Mouse (Mus musculus) heart, embryonic 14.5 days (tissue): ENCODE measurements around the gene Gm13102. TPM values are rescaled to one million over a fixed set of nuclear protein-coding genes. Genes with fewer than 3 reads are reported as not detected.
"Not testable (repeated sequence)": the region's sequence is repeated elsewhere in the genome, so short reads cannot be mapped to it uniquely, and the experiment has no call there.

Source experiments
- ATAC-seq: fragments of 200-750 bp; cut with Nextera tagmentation; 2 replicates; pipeline ENCODE4 v1.8.0; 2017; ENCODE audit warnings: low read depth, moderate TSS enrichment; ENCODE audit not compliant: insufficient number of reproducible peaks, insufficient read depth, low FRiP score
- H3K27ac ChIP-seq, 2 experiments: fragments of 200-500 bp in 1 of 2; fragments of 300-500 bp in 1 of 2; sonication (generic) in 1 of 2; replicated peaks in 1 of 2; 2 replicates each; pipeline ENCODE4 v1.5.1; 2012 to 2014; ENCODE audit warnings: low read depth in 2 of 2, low read length in 2 of 2, control low read depth in 1 of 2, mild to moderate bottlenecking in 1 of 2, mixed read lengths in 1 of 2; ENCODE audit not compliant: control insufficient read depth in 1 of 2, insufficient read depth in 1 of 2
- H3K27me3 ChIP-seq: fragments of 300-500 bp; sonication (generic); 2 replicates; pipeline ENCODE4 v1.6.1; 2014; ENCODE audit warnings: mild to moderate bottlenecking, low read length, control low read depth; ENCODE audit not compliant: control insufficient read depth, insufficient read depth
- H3K36me3 ChIP-seq: fragments of 300-500 bp; sonication (generic); 2 replicates; pipeline ENCODE4 v1.6.1; 2014; ENCODE audit warnings: mild to moderate bottlenecking, control low read depth, low read length, mixed read lengths; ENCODE audit not compliant: control insufficient read depth, insufficient read depth
- H3K4me1 ChIP-seq, 2 experiments: fragments of 200-500 bp in 1 of 2; fragments of 300-500 bp in 1 of 2; sonication (generic) in 1 of 2; 2 replicates each; pipeline ENCODE4 v1.6.1; 2012 to 2014; ENCODE audit warnings: low read length in 2 of 2, control low read depth in 1 of 2, mixed read lengths in 1 of 2; ENCODE audit not compliant: control insufficient read depth in 2 of 2, insufficient read depth in 2 of 2
- H3K4me2 ChIP-seq: fragments of 300-500 bp; sonication (generic); 2 replicates; pipeline ENCODE4 v1.6.1; 2014; ENCODE audit warnings: mild to moderate bottlenecking, low read length
- H3K4me3 ChIP-seq, 2 experiments: fragments of 200-500 bp in 1 of 2; fragments of 300-500 bp in 1 of 2; sonication (generic) in 1 of 2; 2 replicates each; pipeline ENCODE4 v1.5.1; 2012 to 2014; ENCODE audit warnings: low read length in 2 of 2, mild to moderate bottlenecking in 2 of 2, control low read depth in 1 of 2, low read depth in 1 of 2, moderate library complexity in 1 of 2; ENCODE audit not compliant: control insufficient read depth in 1 of 2, insufficient read depth in 1 of 2
- H3K9ac ChIP-seq: fragments of 300-500 bp; sonication (generic); 2 replicates; pipeline ENCODE4 v1.6.1; 2014; ENCODE audit warnings: mild to moderate bottlenecking, low read length
- H3K9me3 ChIP-seq: fragments of 300-500 bp; sonication (generic); 2 replicates; pipeline ENCODE4 v1.6.1; 2016; ENCODE audit warnings: low read length, control low read depth; ENCODE audit not compliant: control insufficient read depth
- WGBS: fragments of 180-500 bp; shearing (Covaris S2); extraction: QIAGEN DNeasy Blood & Tissue Kit; methylation state at CpG from one replicate; pipeline ENCODE4 v1.1.7; 2014; 5-methylcytosine and 5-hydroxymethylcytosine counted together
- polyA plus RNA-seq: library from polyadenylated mRNA; unstranded; fragments of >200 nt; fragmentation: Nextera tagmentation; extraction: Ambion mirVana; gene quantifications from 2 replicates; pipeline ENCODE4 v1.2.1, GENCODE M21; 2014

The Gm13102 gene
- polyA plus RNA-seq: not detected in 2 replicates

GRCm38 (mm10) chr4:144106174-144106573 lies at the start of gene Gm13102:
Gene Gm13102 (plus strand): TSS chr4:144106474.
- not testable (repeated sequence) for H3K9ac ChIP-seq, H3K9me3 ChIP-seq, H3K4me1 ChIP-seq, H3K4me3 ChIP-seq, ATAC-seq, H3K4me2 ChIP-seq, H3K27ac ChIP-seq, H3K36me3 ChIP-seq, H3K27me3 ChIP-seq
- no CpG with 5 or more reads among the region's 2 CpGs for WGBS

GRCm38 (mm10) chr4:144058826-144059225 lies 47.4 kb upstream of the Gm13102 start, which contains the start of gene Pramel4:
Gene Pramel4 (plus strand): TSS chr4:144059126.
- not testable (repeated sequence) for H3K27me3 ChIP-seq, ATAC-seq, H3K4me2 ChIP-seq, H3K9me3 ChIP-seq, H3K9ac ChIP-seq, H3K36me3 ChIP-seq, H3K4me3 ChIP-seq, H3K27ac ChIP-seq, H3K4me1 ChIP-seq
- WGBS: 74% methylated on average over 3 of the region's 3 CpGs

Other genes starting within 250 kb of the Gm13102 start
- not detected in 2 replicates for gene Pramef6, start 206.1 kb upstream of the Gm13102 start, polyA plus RNA-seq
- gene Pramef25, start 155.5 kb upstream of the Gm13102 start, polyA plus RNA-seq: not detected in 2 replicates
- not detected in 2 replicates for gene Gm13101, start 139.5 kb upstream of the Gm13102 start, polyA plus RNA-seq
- not detected in 2 replicates for gene Pramef17, start 112.1 kb upstream of the Gm13102 start, polyA plus RNA-seq
- not detected in 2 replicates for gene Pramel4, start 47.3 kb upstream of the Gm13102 start, polyA plus RNA-seq
- not detected in 2 replicates for gene Oog3, start 56.2 kb downstream of the Gm13102 start, polyA plus RNA-seq
- not detected in 2 replicates for gene Oog2, start 84.2 kb downstream of the Gm13102 start, polyA plus RNA-seq
- gene C87977, start 106.8 kb downstream of the Gm13102 start, polyA plus RNA-seq: not detected in 2 replicates
- gene Pramel5, start 174.0 kb downstream of the Gm13102 start, polyA plus RNA-seq: not detected in 2 replicates
- not detected in 2 replicates for gene Gm13128, start 223.8 kb downstream of the Gm13102 start, polyA plus RNA-seq